Mouse (Mus musculus) CD8-positive naive resting alpha-beta T cell, adult 2 months (primary cell): ENCODE results near the gene Zfp708.
"Not testable (repeated sequence)": the region's sequence is repeated elsewhere in the genome, so short reads cannot be mapped to it uniquely, and the experiment has no call there.

Experiments used
- DNase-seq, 2 experiments: peaks; one replicate each; pipeline ENCODE4 v3.0.0; 2022; ENCODE audit warnings: low read depth in 2 of 2, low spot score in 2 of 2

The Zfp708 gene

DNA sequence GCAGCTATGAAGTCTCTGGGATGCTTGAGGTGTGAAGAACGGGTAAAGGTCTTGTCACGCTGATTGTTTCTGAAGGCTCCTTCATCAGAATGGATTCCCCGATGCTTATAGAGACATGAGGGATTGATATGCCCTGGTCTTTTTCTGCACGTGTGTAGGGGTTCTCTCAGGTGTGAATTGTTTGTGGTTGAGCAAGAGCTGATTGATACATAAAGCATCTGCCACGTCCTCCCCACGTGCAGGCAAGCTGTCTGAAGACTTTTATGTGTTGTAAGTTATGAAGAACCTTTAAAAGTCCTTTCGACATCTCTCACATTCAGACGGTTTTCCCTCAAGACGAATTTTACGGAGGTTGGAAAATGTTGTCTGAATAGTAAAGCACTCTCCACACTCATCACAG lies at the start of gene Zfp708:
Zfp708 (minus strand) TSS at position 101 of the 400 bp plus-strand sequence.
- no peak for DNase-seq

DNA sequence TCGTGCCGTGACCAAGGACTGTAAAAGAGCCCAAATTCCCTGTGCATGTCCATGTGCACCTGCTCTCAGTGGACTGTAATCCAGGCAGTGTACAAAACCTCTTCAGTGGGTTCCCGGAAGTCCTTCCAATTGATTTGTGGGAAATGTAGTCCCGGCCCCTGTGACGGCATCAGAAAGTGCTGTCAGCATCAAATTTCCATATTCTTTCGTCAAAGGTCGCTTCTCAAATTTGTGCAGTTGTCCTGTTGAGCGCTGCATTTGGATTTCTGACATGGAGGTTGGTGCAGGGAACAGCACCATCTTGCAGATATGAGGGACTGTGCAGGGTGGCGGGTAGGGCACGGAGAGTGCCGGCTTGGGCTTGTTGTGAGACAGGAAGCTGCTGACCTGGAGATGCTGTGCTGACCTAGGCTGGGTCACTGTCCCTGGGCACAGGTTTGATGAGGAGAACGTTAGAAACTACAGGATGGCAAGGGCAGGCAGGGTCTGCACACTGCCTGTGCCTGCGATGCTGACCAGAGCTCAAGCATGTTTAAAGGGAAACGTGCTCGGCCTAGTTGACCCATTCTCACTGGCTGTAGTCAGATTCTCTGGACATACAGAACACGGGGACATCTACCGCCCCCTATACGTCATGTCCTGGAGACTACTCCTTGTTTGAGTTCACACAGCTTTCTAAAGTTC lies 30.4 kb upstream of the Zfp708 start:
- DNase-seq = peak; percentile 55 to 71

DNA sequence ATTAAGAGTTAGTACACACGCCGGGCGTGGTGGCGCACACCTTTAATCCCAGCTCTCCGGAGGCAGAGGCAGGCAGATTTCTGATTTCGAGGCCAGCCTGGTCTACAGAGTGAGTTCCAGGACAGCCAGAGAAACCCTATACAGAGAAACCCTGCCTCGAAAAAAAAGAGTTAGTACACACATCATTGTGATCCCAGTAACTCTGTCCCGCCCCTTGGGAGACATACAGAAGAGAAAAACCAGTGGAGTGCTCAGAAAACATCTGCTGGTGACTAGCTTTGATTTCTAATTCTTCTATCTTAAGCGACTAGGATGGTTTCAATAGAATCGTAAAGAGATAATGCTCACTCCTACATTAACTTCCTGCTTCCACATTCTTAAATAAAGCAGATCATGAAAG lies 29.7 kb upstream of the Zfp708 start:
- not testable (repeated sequence) for DNase-seq

DNA sequence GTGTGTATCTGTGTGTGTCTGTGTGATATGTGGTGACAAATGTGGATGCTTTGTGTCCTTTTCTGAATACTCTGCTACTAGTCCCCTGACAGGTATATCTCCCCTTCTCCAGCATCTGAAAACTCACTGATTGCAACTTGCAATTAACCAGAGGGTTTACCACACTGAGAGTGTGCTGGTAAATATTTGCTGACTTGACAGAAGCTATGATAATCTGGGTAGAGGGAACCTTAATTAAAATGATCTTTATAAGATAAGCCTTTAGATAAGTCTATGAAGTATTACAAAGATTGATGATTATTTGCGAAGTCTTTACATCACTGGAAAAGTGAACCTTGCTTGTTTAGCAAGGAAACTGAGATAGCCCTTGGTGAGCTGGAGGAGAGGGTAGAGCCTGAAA lies 26.7 kb upstream of the Zfp708 start:
- no peak for DNase-seq

DNA sequence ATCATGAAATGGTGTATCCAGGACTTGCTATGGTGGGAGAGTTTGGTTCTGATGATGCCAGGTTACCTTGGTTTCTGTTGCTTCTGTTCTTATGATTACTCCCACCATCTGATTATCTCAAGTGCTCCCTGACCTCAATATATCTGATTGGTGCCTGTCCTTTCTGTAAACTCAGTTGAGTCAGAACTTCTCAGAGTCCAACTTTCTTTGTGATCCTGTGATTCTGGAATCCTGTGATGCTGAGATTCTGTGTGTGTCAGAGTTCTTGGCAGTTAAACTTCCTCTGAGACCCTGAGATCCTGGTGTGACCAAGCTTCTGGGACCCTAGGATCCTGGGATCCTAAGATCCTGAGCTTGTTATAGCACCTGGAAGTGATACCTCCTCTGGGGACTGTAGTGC lies 23.6 kb upstream of the Zfp708 start, which contains the start of gene Zfp759:
Zfp759 (plus strand) TSS at position 301 of the 400 bp plus-strand sequence.
- not testable (repeated sequence) for DNase-seq

DNA sequence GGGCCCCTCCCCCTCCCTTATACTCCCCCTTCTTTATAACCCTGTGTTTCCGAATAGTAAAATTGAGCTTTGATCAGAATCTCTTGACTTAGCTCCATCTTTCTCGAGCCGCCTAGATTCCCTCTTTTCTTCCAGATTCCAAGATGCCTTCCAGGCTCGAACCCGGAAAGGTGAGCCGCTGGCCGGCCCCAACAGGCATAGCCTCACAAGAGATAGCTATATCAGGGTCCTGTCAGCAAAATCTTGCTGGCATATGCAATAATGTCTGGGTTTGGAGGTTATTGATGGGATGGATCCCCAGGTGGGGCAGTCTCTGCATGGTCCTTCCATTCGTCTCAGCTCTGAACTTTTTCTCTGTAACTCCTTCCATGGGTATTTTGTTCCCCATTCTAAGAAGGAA lies 18.4 kb upstream of the Zfp708 start, which contains the start of gene Rslcan18:
Rslcan18 (minus strand) TSS at position 101 of the 400 bp plus-strand sequence.
- not testable (repeated sequence) for DNase-seq

DNA sequence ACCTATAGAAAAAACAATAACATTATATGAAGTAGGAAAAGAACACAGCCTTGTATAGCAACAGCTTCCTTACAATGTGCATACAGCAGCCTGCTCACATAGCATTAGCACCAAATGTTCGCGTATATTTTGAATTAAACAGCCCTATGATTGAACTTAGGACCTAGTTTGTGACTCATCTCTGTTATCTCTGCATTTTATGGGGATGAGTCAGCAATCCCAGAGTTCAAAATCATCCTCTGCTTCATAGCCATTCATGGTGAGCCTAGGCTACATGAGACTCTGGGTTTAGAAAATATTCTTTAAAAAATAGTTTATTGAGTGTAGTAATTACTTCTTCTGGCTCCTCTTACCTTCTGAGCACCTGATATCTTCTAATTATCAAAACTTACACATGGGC lies 15.5 kb upstream of the Zfp708 start:
- no peak for DNase-seq

DNA sequence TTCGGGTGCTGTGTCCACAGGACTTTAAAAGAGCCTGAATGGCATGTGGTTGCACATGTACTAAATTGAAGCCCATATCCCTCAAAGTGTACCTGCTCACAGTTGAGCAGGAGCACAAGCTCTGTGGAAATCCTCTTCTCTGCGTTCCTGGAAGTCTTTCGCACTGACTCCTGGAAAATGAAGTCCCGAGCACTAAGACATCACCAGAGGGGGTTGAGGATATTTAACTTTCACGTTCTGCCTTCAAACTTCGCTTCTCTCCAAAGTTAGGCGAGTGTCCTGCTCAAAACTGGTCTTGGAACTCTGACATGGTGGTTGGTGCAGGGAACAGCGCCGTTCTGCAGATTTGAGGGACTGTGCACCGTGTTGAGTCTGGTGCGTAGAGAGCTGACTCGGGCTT lies 14.3 kb upstream of the Zfp708 start:
- DNase-seq = no peak

DNA sequence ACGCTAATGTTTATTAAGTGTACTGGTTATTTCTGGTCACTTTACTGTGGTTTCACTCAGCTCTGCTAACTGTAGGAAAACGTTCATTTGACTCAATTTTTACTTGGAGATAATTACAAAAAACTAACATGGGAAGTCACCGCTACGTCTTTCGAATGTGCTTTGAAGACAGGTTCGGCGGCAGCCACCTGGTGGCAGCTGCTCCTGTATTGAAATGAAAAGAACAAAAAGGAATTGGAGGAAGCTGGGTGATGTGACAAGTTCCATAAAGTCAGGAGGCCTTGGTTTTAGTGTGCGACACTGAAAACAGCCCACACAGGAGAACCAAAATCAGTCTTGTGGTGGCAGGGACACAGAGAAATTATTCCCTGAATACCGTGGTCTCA lies 11.0 kb upstream of the Zfp708 start:
- no peak for DNase-seq

DNA sequence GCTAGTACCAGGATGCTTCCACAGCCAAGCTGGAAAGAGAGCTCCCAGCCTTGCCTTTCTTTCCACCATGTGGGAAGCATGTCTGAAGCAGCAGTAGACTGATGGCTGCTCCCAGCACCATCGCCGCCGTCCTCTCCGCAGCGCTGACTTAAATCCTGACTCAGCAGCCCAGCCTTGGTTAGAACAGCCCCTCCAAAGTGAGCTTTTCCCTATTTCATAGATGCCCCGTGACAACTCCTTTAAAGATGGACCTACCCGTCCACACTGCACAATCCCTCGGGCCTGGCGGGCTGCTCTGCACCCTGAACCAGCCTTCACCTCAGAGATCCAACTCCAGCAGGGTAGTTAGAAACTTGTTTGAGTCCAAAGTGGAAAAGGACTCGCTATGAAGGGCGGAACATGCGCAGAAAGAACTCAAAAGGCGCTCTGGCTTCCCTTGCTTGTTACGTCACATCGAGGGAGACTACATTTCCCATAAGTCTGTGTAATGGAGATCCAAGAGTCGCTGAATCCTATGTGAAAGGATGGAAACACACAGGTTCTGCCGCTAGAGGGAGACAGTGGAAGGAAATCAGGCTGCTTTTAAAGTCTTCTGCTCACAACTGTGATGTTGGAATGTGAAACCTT lies 10.5 kb upstream of the Zfp708 start, which contains the start of gene Gm28557:
Gm28557 (minus strand) TSS at position 411 of the 627 bp plus-strand sequence.
- peak; percentile 83 to 88 for DNase-seq

DNA sequence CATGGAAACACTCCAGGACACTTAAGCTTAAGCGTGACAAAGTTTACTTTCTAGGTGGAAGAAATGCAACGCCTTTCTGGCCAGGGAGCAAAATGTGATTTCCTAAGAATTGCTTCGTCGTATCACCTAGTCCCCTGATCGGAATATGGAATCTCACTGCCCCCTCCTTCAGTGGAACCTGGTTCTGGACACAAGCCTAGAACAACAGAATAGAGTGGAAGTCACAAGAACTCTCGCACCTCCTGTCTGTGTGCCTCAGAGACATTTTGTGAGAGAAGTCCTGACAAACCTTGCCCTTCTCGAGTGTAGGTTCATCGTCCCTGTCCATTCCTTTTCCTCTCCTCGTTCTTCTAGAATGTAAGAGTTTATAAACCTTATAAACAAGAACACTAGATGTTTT lies 9.9 kb upstream of the Zfp708 start:
- DNase-seq = no peak

DNA sequence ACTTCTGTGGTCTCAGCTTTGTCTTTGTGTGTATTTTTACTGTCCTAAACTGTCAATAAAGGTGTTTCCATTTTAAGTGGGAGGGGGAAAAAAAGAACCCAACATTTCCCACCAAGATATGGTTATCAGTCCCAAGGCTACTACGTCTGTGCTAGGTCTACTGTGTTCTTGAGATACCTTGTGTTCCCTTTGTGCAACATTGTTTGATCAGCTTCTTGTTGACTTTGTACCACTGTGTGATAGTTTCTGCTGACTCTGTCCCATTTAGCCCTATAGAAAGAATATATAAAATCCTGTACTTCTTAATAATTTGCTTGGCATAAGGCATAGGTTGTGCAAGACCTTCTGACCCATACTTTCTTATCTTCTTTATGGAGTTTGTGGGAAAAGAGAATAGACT lies 7.6 kb downstream of the Zfp708 start:
- DNase-seq = no peak

DNA sequence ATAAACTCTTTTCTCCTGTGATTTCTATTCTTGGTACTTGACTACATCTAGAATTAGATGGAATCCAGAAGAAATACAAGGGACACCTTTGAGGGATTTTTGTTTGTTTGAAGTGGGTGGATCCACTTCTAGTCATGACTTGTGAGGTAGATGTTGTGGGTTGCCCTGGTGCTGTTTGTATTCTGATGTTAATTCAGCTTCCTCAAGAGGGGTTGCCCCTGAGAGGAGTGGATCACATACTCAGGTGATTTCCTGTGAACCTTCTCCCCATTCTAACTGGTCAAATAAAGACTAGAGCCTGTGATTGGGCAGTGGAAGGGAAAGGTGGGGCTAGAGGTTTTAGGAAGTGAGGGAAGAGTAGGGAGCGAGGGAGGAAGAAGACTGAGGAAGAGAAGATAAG lies 15.8 kb downstream of the Zfp708 start:
- DNase-seq = no peak

DNA sequence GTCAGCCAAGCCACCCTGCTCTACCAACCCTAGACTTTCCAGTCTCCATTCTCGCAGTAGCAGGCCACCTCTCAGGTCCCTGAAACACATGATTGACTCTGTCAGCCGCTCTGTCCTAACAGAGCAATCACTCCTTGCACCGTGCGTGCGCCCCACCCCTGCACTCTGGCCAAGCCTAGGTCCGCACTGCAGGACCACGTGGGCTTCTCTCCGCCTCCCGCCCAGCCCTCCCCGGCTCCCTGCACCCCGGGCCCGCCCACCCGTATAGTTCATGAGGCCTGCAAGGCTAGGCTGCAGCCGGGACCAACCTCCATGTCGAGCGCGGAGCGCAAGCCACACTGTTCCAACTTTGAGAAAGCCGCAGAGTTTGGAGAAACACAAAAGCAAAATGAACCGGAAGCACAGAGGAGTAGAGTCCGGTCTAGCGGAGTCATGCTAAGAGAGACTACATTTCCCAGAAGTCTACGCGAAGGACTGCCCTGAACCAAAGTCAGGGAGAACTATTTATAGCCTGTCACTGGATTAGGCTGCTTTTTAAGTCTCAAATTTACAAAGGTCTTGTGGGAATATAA lies 16.5 kb downstream of the Zfp708 start:
- DNase-seq = peak; percentile 35 to 55

DNA sequence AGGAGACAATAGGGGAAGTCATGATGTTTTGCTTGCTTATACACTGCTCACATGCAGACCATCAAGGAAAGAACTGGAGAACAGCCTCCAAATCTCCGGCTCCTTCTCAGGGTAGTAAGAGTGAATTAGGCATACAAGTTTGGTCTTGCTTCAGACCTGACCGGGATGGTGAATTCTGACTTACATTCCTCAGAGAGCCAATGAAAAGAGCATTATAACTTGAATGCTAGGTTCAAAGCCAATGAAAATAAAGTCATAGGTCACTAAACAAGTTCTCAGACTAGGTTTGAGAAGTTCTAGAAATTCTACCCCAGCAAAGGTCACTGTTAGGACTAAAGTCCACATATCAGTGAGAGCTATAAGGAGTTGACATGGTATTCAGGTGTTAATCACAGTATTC lies 20.5 kb downstream of the Zfp708 start:
- no peak for DNase-seq

DNA sequence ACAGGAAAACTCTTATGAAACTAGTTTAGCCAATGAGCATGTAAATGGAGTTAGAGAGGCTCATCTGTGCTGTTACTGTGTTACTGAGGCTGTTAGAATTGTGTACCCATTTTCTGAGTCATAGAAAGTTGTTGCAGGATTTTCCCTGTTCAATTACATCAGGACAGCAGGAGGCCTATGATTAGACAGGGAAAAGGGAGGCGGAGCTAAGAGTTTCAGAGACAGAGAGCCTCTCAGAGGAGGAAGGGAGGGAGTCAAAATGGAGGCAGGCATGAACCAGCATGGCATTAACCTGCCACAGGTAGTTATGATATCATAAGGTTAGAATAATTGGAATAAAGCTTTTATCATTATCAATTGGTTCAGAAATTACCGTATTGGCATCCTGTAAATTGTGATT lies 25.0 kb downstream of the Zfp708 start:
- DNase-seq = no peak

DNA sequence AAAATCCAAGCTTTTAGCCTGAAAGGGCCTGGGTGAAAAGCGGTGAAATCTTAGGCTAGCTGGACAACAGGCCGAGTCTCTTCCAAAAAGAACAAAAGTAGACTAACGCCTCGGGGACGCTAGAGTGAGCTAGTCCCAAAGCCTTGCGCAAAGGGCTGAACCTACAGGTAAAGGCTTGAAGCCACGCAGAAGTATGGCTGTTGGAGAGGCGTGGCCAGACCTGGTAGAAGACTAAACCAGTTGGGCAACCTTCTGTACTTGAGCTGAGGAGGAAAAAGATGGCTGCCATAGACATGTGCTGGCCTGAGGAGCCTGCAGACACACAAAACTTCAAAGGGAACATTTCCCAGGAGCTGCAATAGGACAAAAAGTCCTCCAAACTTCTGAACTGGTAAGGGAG lies 32.4 kb downstream of the Zfp708 start:
- DNase-seq = no peak

DNA sequence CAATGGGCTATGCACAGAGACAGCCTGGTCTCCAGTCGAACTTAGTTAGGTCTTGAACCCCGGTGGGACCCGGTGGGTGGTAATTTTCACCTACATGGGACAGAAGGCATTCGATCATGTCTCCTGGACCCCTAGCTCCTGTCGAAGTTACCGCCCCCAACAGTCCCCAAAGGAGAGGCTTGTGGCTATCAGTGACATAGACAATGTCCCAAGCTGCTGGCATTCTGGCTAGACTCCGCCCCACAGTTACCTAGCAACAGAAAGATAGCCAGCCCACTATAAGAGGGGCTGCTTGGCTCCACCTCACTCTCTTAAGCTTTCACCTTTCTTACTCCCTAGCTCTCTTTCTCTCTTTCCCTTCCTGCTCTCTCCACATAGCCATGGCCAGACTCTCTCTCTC lies 35.3 kb downstream of the Zfp708 start:
- no peak for DNase-seq

DNA sequence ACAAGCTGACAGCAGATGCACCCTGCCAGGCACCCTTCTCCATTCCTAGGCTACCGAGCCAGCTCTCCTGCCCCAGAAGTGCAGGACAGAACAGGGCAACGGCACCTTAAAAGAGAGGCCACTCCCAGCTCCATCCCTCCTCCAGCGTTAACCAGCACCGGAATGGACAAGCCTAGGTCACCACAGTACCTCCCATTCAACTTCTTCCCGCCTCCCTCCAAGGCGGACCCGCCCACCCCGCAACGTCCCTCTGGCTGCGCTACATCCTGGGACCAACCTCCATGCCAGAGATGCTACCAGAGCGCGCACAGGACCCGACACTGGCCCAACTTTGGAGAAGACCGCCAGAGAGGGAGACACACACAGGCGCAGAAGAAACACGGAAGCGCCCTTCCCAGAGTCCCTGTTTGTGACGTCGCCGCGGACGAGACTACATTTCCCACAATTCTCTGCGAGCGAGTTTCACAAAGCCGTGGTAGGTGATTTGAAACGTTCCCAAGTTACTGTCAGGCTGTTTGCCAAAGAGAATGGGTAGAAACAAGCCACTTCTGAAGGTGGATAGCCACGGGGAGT lies 36.9 kb downstream of the Zfp708 start, which contains the start of gene Zfp712:
Zfp712 (minus strand) TSS at position 385 of the 573 bp plus-strand sequence.
- peak; percentile 68 to 74 for DNase-seq

DNA sequence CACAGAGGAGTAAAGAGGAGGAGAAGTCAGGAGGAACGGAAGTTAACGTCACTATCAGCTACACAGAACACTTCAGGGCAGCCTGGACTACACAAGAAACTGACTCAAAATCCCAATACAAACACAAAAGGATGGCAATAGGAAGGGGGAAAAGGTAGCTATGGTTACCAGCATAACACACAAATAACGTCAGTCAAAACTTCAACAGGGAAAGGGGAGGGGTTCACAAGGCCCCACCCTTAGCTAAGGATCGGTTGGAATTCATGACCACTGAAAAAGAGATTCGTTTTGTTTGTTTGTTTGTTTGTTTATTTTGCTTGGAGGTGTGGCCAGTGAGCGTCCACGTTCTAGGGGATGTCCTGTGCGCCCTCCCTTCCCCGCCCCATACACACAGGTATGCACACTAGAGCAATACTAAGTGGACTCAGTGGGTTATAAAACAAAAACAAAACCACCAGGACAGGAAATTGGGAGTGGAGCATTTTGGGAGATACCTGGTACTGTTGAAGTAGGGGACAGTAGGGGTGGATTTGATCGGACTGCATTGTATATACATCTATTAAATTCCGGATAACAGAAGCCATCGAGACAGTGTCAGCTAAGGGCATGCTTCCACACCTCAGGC lies 37.5 kb downstream of the Zfp708 start:
- no peak for DNase-seq
